Mouse (Mus musculus): ENCODE measurements around the gene Rbm8a2.

GRCm38 (mm10) chr1:176000599-176000998, 21.7 kb upstream of the Rbm8a2 start:
- TF ChIP-seq CTCF (IDR thresholded peaks at IDR 0.05; ENCODE audit: extremely low read depth, insufficient read depth, low read length) (no peak), POLR2A (IDR thresholded peaks at IDR 0.05; ENCODE audit: extremely low read depth, insufficient read depth, low read length) (no peak)

Data from cortical plate, adult 2 months (tissue).